Mouse (Mus musculus) A20 (cell line): ENCODE measurements around the gene Safb.

ENCODE experiments used
- DNase-seq: peaks from one replicate; pipeline ENCODE4 v3.0.0-alpha.2; 2011; ENCODE audit warnings: low read depth, low spot score

Gene Safb

GRCm38 (mm10) chr17:56643237-56643636, 58.6 kb downstream of the Safb start:
- no peak for DNase-seq

DNA sequence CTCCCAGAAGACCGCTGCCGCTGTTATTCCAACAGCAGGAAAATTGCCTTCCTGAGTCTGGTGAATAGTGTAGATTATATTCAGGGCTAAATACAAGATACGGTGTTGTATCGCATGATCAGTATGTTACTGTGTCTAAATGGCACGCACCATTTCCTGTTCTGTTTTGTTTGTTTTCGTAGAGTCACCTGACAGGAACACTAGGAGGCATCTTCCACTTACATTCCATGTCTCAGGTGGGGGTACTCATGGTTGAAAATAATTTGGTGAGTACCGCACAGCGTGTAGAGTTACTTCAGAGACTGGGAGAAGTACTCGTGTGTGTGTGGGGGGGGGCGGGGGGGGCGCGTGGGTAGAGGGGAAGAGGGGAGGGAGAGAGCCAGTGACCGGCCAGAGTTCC, 62.9 kb downstream of the Safb start:
- DNase-seq = peak; percentile 65

DNA sequence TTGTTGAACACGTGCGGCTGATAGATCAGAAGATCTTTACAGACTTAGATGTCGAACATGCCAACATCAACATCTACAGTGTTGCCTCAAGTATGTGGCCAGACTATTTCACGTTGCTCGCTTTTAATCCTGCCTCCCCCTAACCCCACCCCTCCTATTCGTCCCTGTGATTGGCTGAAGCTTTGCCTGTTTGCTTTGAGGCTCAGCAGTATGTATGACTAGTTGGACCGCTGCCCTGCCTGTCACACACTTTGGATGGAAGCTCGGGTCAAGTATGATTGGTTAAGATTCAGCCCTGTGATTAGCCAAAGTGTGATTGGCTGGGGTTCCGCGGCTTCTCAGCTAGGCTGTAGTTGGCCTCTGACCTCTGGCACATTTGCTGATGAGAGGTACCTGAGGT, 67.2 kb downstream of the Safb start:
- no peak for DNase-seq

DNA sequence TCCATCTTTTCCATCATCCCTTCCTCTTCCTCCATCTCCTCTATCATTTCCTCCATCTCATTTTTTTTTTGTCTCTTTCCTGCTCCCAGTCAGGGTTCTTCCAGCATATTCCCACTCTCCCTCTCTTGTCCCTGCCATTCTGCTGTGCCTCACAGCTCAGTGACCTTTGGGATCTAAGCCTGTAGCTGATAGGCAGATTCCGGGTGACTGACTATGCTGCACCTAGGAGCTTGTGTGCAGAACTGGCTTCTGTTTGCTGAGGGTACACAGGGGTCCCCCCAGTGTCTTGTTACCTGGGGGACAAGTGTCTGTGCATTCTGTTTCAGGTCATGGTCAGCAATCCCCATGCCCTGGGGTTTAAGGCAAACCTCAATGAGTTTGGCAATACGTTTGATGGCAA, 70.1 kb downstream of the Safb start:
- DNase-seq = no peak

GRCm38 (mm10) chr17:56655311-56655710, 70.7 kb downstream of the Safb start:
- DNase-seq = no peak
